Mouse (Mus musculus) skeletal muscle tissue, postnatal 0 days (tissue): ENCODE data around the gene 4930452B06Rik. TPM values are rescaled to one million over a fixed set of nuclear protein-coding genes. Genes with fewer than 3 reads are reported as not detected.

Experiments
- polyA plus RNA-seq: library from polyadenylated mRNA; unstranded; fragments of >200 nt; fragmentation: Nextera tagmentation; extraction: Ambion mirVana; gene quantifications from 2 replicates; pipeline ENCODE4 v1.2.1, GENCODE M21; 2015

The 4930452B06Rik gene
- 1.5 and 1.8 TPM in 2 replicates for polyA plus RNA-seq

GRCm38 (mm10) chr14:8665636-8666411, at the start of gene 4930452B06Rik:
TSS of gene 4930452B06Rik (minus strand) at chr14:8666240.

